Mouse (Mus musculus): ENCODE data around the gene Galk1.

GRCm38 (mm10) chr11:115997047-115997446, 15.5 kb downstream of the Galk1 start:
- TF ChIP-seq CTCF (conservative IDR thresholded peaks at IDR 0.05; ENCODE audit: low read length), result 0 out of 2 replicates have a peak, but pooled peaks have one; percentile 21
- no peak for TF ChIP-seq NANOG (IDR thresholded peaks at IDR 0.05; ENCODE audit: borderline replicate concordance, low read length)

Data from E14TG2a.4 (cell line).